Mouse (Mus musculus) cerebellum, adult 2 months (tissue): ENCODE measurements at regions not wholly inside any gene's neighbourhood (a gene's known extent, or its start where the extent isn't known, plus 50 kb on each side); places are given as distances from the start of the nearest gene placed in this dataset.

Source experiments
- CTCF ChIP-seq: fragments of 200-500 bp; IDR thresholded peaks from 2 replicates; pipeline ENCODE4 v1.5.1; 2011; ENCODE audit warnings: low read depth, mild to moderate bottlenecking, control low read depth, low read length, moderate library complexity, borderline replicate concordance; ENCODE audit not compliant: insufficient read depth
- POLR2A ChIP-seq: fragments of 200-500 bp; IDR thresholded peaks from 2 replicates; pipeline ENCODE4 v1.6.1; 2011; ENCODE audit warnings: low read length, control low read depth, borderline replicate concordance; ENCODE audit not compliant: insufficient read depth

GRCm38 (mm10) chr6:36137223-36137622 lies 250.7 kb upstream of the Chrm2 start:
- TF ChIP-seq CTCF (no peak), POLR2A (no peak)
